Mouse (Mus musculus): Measurements from ENCODE around the gene Sec24d. TPM values are rescaled to one million over a fixed set of nuclear protein-coding genes. Genes with fewer than 3 reads are reported as not detected.

The Sec24d gene
- polyA plus RNA-seq, 1 experiment from 2014 or later = 88.0 TPM

DNA sequence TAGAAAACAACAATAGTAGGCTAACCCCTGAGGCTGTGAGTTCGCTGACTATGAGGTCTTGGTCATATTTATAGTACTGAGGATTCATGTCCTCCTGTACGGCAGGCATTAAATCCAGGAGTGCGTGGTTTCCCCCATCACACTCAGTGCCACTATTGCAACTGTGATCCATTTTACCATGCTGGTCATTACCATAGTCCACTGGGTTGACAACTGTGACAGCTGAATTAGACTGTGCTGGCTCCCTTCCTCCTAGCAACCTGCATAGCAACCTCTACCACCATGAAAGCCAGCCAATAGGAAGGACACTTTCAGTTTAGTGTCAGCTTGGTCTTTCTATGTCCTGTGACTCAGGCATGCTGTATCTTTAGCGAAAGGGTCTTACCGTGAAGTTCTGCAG, 17.0 kb downstream of the Sec24d start:
- Histone ChIP-seq H3K4me1 (replicated peaks; ENCODE audit: control insufficient read depth, insufficient read depth, low read length) (no peaks in the 10 kb centered on the region; the same call in 1 of the 2 replicates), H3K27ac (ENCODE audit: low read depth) (no peak overlapping the region)

DNA sequence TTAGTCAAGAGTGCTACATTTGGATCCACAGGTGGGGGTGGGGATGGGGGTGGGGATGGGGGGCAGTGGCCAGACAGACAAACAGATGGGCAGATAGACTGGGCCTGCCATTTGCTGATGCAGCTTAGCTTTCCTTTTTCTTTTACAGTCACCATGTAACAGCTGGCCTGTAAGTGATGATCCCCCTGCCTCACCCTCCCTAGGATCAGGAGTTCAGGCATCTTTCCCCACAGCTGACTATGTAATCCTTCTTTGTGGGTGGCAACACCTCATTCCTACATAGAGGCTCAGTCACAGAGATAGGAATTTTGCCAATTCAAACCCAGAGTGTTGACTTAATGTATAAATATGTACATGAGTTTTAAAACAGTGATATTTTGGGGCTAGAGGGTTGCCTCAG, 18.4 kb downstream of the Sec24d start:
- Histone ChIP-seq H3K4me2 (ENCODE audit: low read length) (no peak overlapping the region), H3K36me3 (ENCODE audit: control insufficient read depth, insufficient read depth, low read length) (peaks cover 32% of the 10 kb centered on the region), H3K9ac (ENCODE audit: low read length) (no peak overlapping the region), H3K27me3 (replicated peaks; ENCODE audit: control insufficient read depth, insufficient read depth, low read length) (no peaks in the 10 kb centered on the region), H3K27ac (ENCODE audit: low read depth) (no peak overlapping the region), H3K4me1 (replicated peaks; ENCODE audit: control insufficient read depth, insufficient read depth, low read length) (no peaks in the 10 kb centered on the region; the same call in 1 of the 2 replicates), H3K9me3 (ENCODE audit: control insufficient read depth, low read length) (no peaks in the 10 kb centered on the region), H3K4me3 (ENCODE audit: low read depth, low read length) (no peak overlapping the region)
- ATAC-seq (replicated peaks; ENCODE audit: low FRiP score, low TSS enrichment, low read depth) = no peak
- DNase-seq (ENCODE audit: low spot score) = no peak

More for the DNA sequence above, 17.0 kb downstream of the Sec24d start:
- Histone ChIP-seq H3K4me3 (ENCODE audit: low read depth, low read length) (no peak overlapping the region), H3K27me3 (replicated peaks; ENCODE audit: control insufficient read depth, insufficient read depth, low read length) (no peaks in the 10 kb centered on the region), H3K4me2 (ENCODE audit: low read length) (no peak overlapping the region), H3K9ac (ENCODE audit: low read length) (no peak overlapping the region), H3K9me3 (ENCODE audit: control insufficient read depth, low read length) (no peaks in the 10 kb centered on the region), H3K36me3 (ENCODE audit: control insufficient read depth, insufficient read depth, low read length) (peaks cover 41% of the 10 kb centered on the region)
- ATAC-seq (replicated peaks; ENCODE audit: low FRiP score, low TSS enrichment, low read depth) = no peak
- no peak for DNase-seq (ENCODE audit: low spot score)
- 97% methylated on average over 5 of the region's 5 CpGs for whole genome bisulfite sequencing

- Histone ChIP-seq H3K9me3 (ENCODE audit: control insufficient read depth, low read length) (no peaks in the 10 kb centered on the region), H3K4me2 (ENCODE audit: low read length) (no peak overlapping the region), H3K4me3 (ENCODE audit: low read depth, low read length) (no peak overlapping the region), H3K9ac (ENCODE audit: low read length) (no peak overlapping the region), H3K27me3 (replicated peaks; ENCODE audit: control insufficient read depth, insufficient read depth, low read length) (no peaks in the 10 kb centered on the region), H3K4me1 (replicated peaks; ENCODE audit: control insufficient read depth, insufficient read depth, low read length) (no peaks in the 10 kb centered on the region; the same call in 1 of the 2 replicates), H3K27ac (ENCODE audit: low read depth) (no peak overlapping the region), H3K36me3 (ENCODE audit: control insufficient read depth, insufficient read depth, low read length) (peaks cover 38% of the 10 kb centered on the region)
- DNase-seq (ENCODE audit: low spot score) (no peak), ATAC-seq (replicated peaks; ENCODE audit: low FRiP score, low TSS enrichment, low read depth) (0 out of 2 replicates have a peak, but pooled peaks have one; percentile 45)
- WGBS = 43% methylated on average over 9 of the region's 9 CpGs
These were observed 21.8 kb downstream of the Sec24d start for GRCm38 (mm10) chr3:123288856-123289570.

- H3K9ac ChIP-seq (ENCODE audit: low read length) = no peak overlapping the region
- no peak overlapping the region for H3K27ac ChIP-seq (ENCODE audit: low read depth)
- H3K4me2 ChIP-seq (ENCODE audit: low read length) = no peak overlapping the region
- H3K4me3 ChIP-seq (ENCODE audit: low read depth, low read length) = no peak overlapping the region
- H3K27me3 ChIP-seq (replicated peaks; ENCODE audit: control insufficient read depth, insufficient read depth, low read length) = no peaks in the 10 kb centered on the region
- peaks cover 55% of the 10 kb centered on the region for H3K36me3 ChIP-seq (ENCODE audit: control insufficient read depth, insufficient read depth, low read length)
- H3K4me1 ChIP-seq (replicated peaks; ENCODE audit: control insufficient read depth, insufficient read depth, low read length) = no peaks in the 10 kb centered on the region; the same call in 1 of the 2 replicates
- ATAC-seq (replicated peaks; ENCODE audit: low FRiP score, low TSS enrichment, low read depth) = no peak
- DNase-seq (ENCODE audit: low spot score) = no peak
- H3K9me3 ChIP-seq (ENCODE audit: control insufficient read depth, low read length) = no peaks in the 10 kb centered on the region
These were observed 24.4 kb downstream of the Sec24d start for GRCm38 (mm10) chr3:123291670-123292069.

GRCm38 (mm10) chr3:123296654-123297053, 29.4 kb downstream of the Sec24d start:
- no peak overlapping the region for H3K4me3 ChIP-seq (ENCODE audit: low read depth, low read length)
- H3K9me3 ChIP-seq (ENCODE audit: control insufficient read depth, low read length) = no peaks in the 10 kb centered on the region
- 59% methylated on average over 11 of the region's 11 CpGs for WGBS
- no peaks in the 10 kb centered on the region for H3K4me1 ChIP-seq (replicated peaks; ENCODE audit: control insufficient read depth, insufficient read depth, low read length)
- ATAC-seq (replicated peaks; ENCODE audit: low FRiP score, low TSS enrichment, low read depth) (no peak), DNase-seq (ENCODE audit: low spot score) (no peak)
- no peak overlapping the region for H3K9ac ChIP-seq (ENCODE audit: low read length)
- H3K36me3 ChIP-seq (ENCODE audit: control insufficient read depth, insufficient read depth, low read length) = peaks cover 80% of the 10 kb centered on the region
- no peaks in the 10 kb centered on the region for H3K27me3 ChIP-seq (replicated peaks; ENCODE audit: control insufficient read depth, insufficient read depth, low read length)
- no peak overlapping the region for H3K4me2 ChIP-seq (ENCODE audit: low read length)
- H3K27ac ChIP-seq (ENCODE audit: low read depth) = no peak overlapping the region

GRCm38 (mm10) chr3:123298283-123298682, 31.0 kb downstream of the Sec24d start:
- 58% methylated on average over 9 of the region's 9 CpGs for WGBS
- peaks cover 82% of the 10 kb centered on the region for H3K36me3 ChIP-seq (ENCODE audit: control insufficient read depth, insufficient read depth, low read length)

DNA sequence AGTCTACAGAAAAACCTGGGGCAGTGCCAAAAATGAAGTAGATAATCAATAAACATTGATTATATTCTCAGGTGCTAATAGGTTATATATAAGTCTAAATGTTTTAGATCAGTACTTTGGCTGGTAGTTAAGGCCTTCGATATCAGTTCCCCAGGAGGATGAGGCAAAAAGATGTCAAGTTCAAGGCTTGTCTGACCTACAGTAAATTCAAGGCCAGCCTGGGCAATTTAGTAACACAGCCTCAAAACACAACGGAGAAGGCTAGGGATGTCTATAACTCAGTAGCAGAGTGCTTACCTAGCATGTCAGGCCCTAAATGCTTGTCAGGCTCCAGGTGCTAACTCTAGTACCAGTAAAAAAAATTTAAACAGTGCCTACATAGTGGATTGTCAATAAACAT, 34.3 kb downstream of the Sec24d start:
- Histone ChIP-seq H3K9ac (ENCODE audit: low read length) (no peak overlapping the region), H3K4me1 (replicated peaks; ENCODE audit: control insufficient read depth, insufficient read depth, low read length) (no peaks in the 10 kb centered on the region), H3K27ac (ENCODE audit: low read depth) (no peak overlapping the region), H3K4me2 (ENCODE audit: low read length) (no peak overlapping the region), H3K27me3 (replicated peaks; ENCODE audit: control insufficient read depth, insufficient read depth, low read length) (no peaks in the 10 kb centered on the region), H3K4me3 (ENCODE audit: low read depth, low read length) (no peak overlapping the region), H3K36me3 (ENCODE audit: control insufficient read depth, insufficient read depth, low read length) (peaks cover 72% of the 10 kb centered on the region), H3K9me3 (ENCODE audit: control insufficient read depth, low read length) (0 out of 2 replicates have a peak, but pooled peaks cover 5% of the 10 kb centered on the region)
- ATAC-seq (replicated peaks; ENCODE audit: low FRiP score, low TSS enrichment, low read depth) (no peak), DNase-seq (ENCODE audit: low spot score) (no peak)
- 94% methylated on average over 2 of the region's 2 CpGs for WGBS

More at GRCm38 (mm10) chr3:123298283-123298682, 31.0 kb downstream of the Sec24d start:
- no peaks in the 10 kb centered on the region for H3K4me1 ChIP-seq (replicated peaks; ENCODE audit: control insufficient read depth, insufficient read depth, low read length)
- no peak overlapping the region for H3K9ac ChIP-seq (ENCODE audit: low read length)
- H3K27me3 ChIP-seq (replicated peaks; ENCODE audit: control insufficient read depth, insufficient read depth, low read length) = no peaks in the 10 kb centered on the region
- H3K9me3 ChIP-seq (ENCODE audit: control insufficient read depth, low read length) = 0 out of 2 replicates have a peak, but pooled peaks cover 5% of the 10 kb centered on the region
- H3K4me3 ChIP-seq (ENCODE audit: low read depth, low read length) = no peak overlapping the region
- DNase-seq (ENCODE audit: low spot score) (no peak), ATAC-seq (replicated peaks; ENCODE audit: low FRiP score, low TSS enrichment, low read depth) (no peak)
- no peak overlapping the region for H3K4me2 ChIP-seq (ENCODE audit: low read length)
- H3K27ac ChIP-seq (ENCODE audit: low read depth) = no peak overlapping the region

DNA sequence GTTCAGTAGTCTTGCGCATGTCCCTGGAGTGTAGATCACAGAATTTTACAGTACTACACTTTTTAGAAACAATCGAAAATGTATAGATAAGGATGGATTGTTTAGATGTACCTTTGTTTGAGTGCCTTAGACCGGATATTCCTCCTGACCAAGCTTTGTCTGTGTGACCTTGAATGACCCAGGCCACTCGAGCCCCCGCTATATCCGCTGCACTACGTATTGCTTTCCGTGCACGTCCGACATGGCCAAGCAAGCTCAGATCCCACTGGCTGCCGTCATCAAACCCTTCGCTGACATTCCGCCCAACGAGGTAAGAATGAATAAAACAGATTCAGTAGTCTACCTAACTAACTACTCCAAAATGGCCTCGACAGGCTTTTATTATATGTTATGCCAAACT, 38.4 kb downstream of the Sec24d start:
- peaks cover 68% of the 10 kb centered on the region for H3K36me3 ChIP-seq (ENCODE audit: control insufficient read depth, insufficient read depth, low read length)
- no peak for ATAC-seq (replicated peaks; ENCODE audit: low FRiP score, low TSS enrichment, low read depth)

GRCm38 (mm10) chr3:123307446-123307845, 40.2 kb downstream of the Sec24d start:
- Histone ChIP-seq H3K27me3 (replicated peaks; ENCODE audit: control insufficient read depth, insufficient read depth, low read length) (no peaks in the 10 kb centered on the region), H3K4me2 (ENCODE audit: low read length) (no peak overlapping the region), H3K4me3 (ENCODE audit: low read depth, low read length) (no peak overlapping the region), H3K9me3 (ENCODE audit: control insufficient read depth, low read length) (0 out of 2 replicates have a peak, but pooled peaks cover 2% of the 10 kb centered on the region), H3K9ac (ENCODE audit: low read length) (no peak overlapping the region), H3K36me3 (ENCODE audit: control insufficient read depth, insufficient read depth, low read length) (peaks cover 49% of the 10 kb centered on the region), H3K4me1 (replicated peaks; ENCODE audit: control insufficient read depth, insufficient read depth, low read length) (peaks cover 7% of the 10 kb centered on the region; the same call in 1 of the 2 replicates), H3K27ac (ENCODE audit: low read depth) (no peak overlapping the region)
- WGBS = 95% methylated on average over 6 of the region's 6 CpGs
- no peak for DNase-seq (ENCODE audit: low spot score)
- ATAC-seq (replicated peaks; ENCODE audit: low FRiP score, low TSS enrichment, low read depth) = no peak

More for the DNA sequence above, 38.4 kb downstream of the Sec24d start:
- no peak for DNase-seq (ENCODE audit: low spot score)
- Histone ChIP-seq H3K27me3 (replicated peaks; ENCODE audit: control insufficient read depth, insufficient read depth, low read length) (no peaks in the 10 kb centered on the region), H3K4me1 (replicated peaks; ENCODE audit: control insufficient read depth, insufficient read depth, low read length) (0 out of 2 replicates have a peak, but pooled peaks cover 3% of the 10 kb centered on the region), H3K9me3 (ENCODE audit: control insufficient read depth, low read length) (0 out of 2 replicates have a peak, but pooled peaks cover 5% of the 10 kb centered on the region), H3K27ac (ENCODE audit: low read depth) (no peak overlapping the region), H3K4me3 (ENCODE audit: low read depth, low read length) (no peak overlapping the region), H3K9ac (ENCODE audit: low read length) (no peak overlapping the region), H3K4me2 (ENCODE audit: low read length) (no peak overlapping the region)
- WGBS = 85% methylated on average over 15 of the region's 15 CpGs
